Mouse (Mus musculus) liver, adult 2 months (tissue): ENCODE data around the gene Grk1. TPM values are rescaled to one million over a fixed set of nuclear protein-coding genes. Genes with fewer than 3 reads are reported as not detected.

Experiments used
- DNase-seq: peaks from one replicate; pipeline ENCODE4 v3.0.0-alpha.2; 2011; ENCODE audit warnings: low read depth, low spot score; ENCODE audit errors: extremely low read depth
- H3K27ac ChIP-seq: fragments of 200-500 bp; replicated peaks from 2 replicates; pipeline ENCODE4 v1.5.1; 2012; ENCODE audit warnings: low read depth, mild to moderate bottlenecking, control low read depth, inconsistent platforms, low read length; ENCODE audit not compliant: insufficient read depth
- H3K27me3 ChIP-seq: fragments of 200-500 bp; 2 replicates; pipeline ENCODE4 v1.6.1; 2012; ENCODE audit warnings: mild to moderate bottlenecking, moderate library complexity, low read length, inconsistent platforms; ENCODE audit not compliant: control insufficient read depth, insufficient read depth
- H3K36me3 ChIP-seq: fragments of 200-500 bp; 2 replicates; pipeline ENCODE4 v1.6.1; 2012; ENCODE audit warnings: low read length, inconsistent platforms; ENCODE audit not compliant: control insufficient read depth, insufficient read depth
- H3K4me1 ChIP-seq: fragments of 200-500 bp; 2 replicates; pipeline ENCODE4 v1.6.1; 2011; ENCODE audit warnings: low read length; ENCODE audit not compliant: control insufficient read depth, insufficient read depth
- H3K4me3 ChIP-seq: fragments of 200-500 bp; 2 replicates; pipeline ENCODE4 v1.5.1; 2011; ENCODE audit warnings: low read depth, mild to moderate bottlenecking, control low read depth, low read length, moderate library complexity; ENCODE audit not compliant: insufficient read depth
- H3K79me2 ChIP-seq: fragments of 200-500 bp; 2 replicates; pipeline ENCODE4 v1.6.1; 2012; ENCODE audit warnings: inconsistent platforms, mild to moderate bottlenecking, low read length, moderate library complexity; ENCODE audit not compliant: control insufficient read depth, insufficient read depth
- H3K9ac ChIP-seq: fragments of 200-500 bp; 2 replicates; pipeline ENCODE4 v1.6.1; 2012; ENCODE audit warnings: low read depth, mild to moderate bottlenecking, control low read depth, inconsistent platforms, low read length
- CTCF ChIP-seq: fragments of 200-500 bp; IDR thresholded peaks from 2 replicates; pipeline ENCODE4 v1.5.1; 2011; ENCODE audit warnings: low read depth, low read length, control low read depth
- WGBS: fragments of 180-500 bp; shearing (Covaris S2); methylation state at CpG from one replicate; pipeline ENCODE4 v1.1.7; 2018; 5-methylcytosine and 5-hydroxymethylcytosine counted together
- polyA plus RNA-seq: library from polyadenylated mRNA; depleted of rRNA; stranded (reverse); fragments of >200 nt; gene quantifications from 2 replicates; pipeline ENCODE4 v1.2.3, GENCODE M21; 2012; rRNA removed
- total RNA-seq: library from RNA; depleted of rRNA; stranded (reverse); fragments of >200 nt; gene quantifications from 2 replicates; pipeline ENCODE4 v1.2.3, GENCODE M21; 2014; rRNA removed

The Grk1 gene
- total and polyA plus RNA-seq, 2 experiments = not detected

- WGBS = 47% methylated on average over 11 of the region's 11 CpGs
- Histone ChIP-seq H3K27me3 (no peaks in the 10 kb centered on the region), H3K4me1 (peaks cover 17% of the 10 kb centered on the region), H3K4me3 (no peak overlapping the region), H3K36me3 (no peaks in the 10 kb centered on the region; the same call in 1 of the 2 replicates), H3K27ac (no peak overlapping the region), H3K9ac (no peak overlapping the region), H3K79me2 (no peaks in the 10 kb centered on the region)
- DNase-seq = no peak
- no peak for TF ChIP-seq CTCF
Observed at GRCm38 (mm10) chr8:13471484-13471883, 66.6 kb downstream of the Grk1 start.

Other genes starting within 250 kb of the Grk1 start
- 381 and 420 TPM in 2 replicates for gene Lamp1, start 245.9 kb upstream of the Grk1 start, total RNA-seq
- 563 and 625 TPM in 2 replicates for gene Lamp1, start 245.9 kb upstream of the Grk1 start, polyA plus RNA-seq
- 25.3 and 25.5 TPM in 2 replicates for gene Grtp1, start 204.5 kb upstream of the Grk1 start, total RNA-seq
- 28.3 and 30.3 TPM in 2 replicates for gene Grtp1, start 204.5 kb upstream of the Grk1 start, polyA plus RNA-seq
- gene Adprhl1, start 150.9 kb upstream of the Grk1 start, total RNA-seq = 0.74 TPM in 1 of 2 replicates, not detected in the other
- gene Adprhl1, start 150.9 kb upstream of the Grk1 start, polyA plus RNA-seq = not detected in 2 replicates
- 10.6 and 10.7 TPM in 2 replicates for gene Dcun1d2, start 117.0 kb upstream of the Grk1 start, total RNA-seq
- 11.0 and 13.1 TPM in 2 replicates for gene Dcun1d2, start 117.0 kb upstream of the Grk1 start, polyA plus RNA-seq
- gene Tmco3, start 116.9 kb upstream of the Grk1 start, total RNA-seq = 5.1 and 5.5 TPM in 2 replicates
- 7.0 and 9.0 TPM in 2 replicates for gene Tmco3, start 116.9 kb upstream of the Grk1 start, polyA plus RNA-seq
- 12.8 and 13.2 TPM in 2 replicates for gene Tfdp1, start 66.3 kb upstream of the Grk1 start, total RNA-seq
- gene Tfdp1, start 66.3 kb upstream of the Grk1 start, polyA plus RNA-seq = 12.9 TPM in 2 replicates
- gene Atp4b, start 8.3 kb upstream of the Grk1 start, total RNA-seq = not detected in 2 replicates
- not detected in 2 replicates for gene Atp4b, start 8.3 kb upstream of the Grk1 start, polyA plus RNA-seq
- gene Tmem255b, start 30.1 kb downstream of the Grk1 start, total RNA-seq = not detected in 2 replicates
- 0.19 and 0.35 TPM in 2 replicates for gene Tmem255b, start 30.1 kb downstream of the Grk1 start, polyA plus RNA-seq
- gene Gas6, start 89.4 kb downstream of the Grk1 start, total RNA-seq = 23.9 and 25.5 TPM in 2 replicates
- 36.6 and 50.5 TPM in 2 replicates for gene Gas6, start 89.4 kb downstream of the Grk1 start, polyA plus RNA-seq
- not detected in 2 replicates for gene 1700029H14Rik, start 157.4 kb downstream of the Grk1 start, total RNA-seq
- gene 1700029H14Rik, start 157.4 kb downstream of the Grk1 start, polyA plus RNA-seq = not detected in 2 replicates